Mouse (Mus musculus): ENCODE data around the gene Nek6.

- TF ChIP-seq POLR2A (IDR thresholded peaks at IDR 0.05; ENCODE audit: control insufficient read depth, extremely low read depth, insufficient read depth, low read length, poor library complexity) (no peak), CTCF (IDR thresholded peaks at IDR 0.05; ENCODE audit: borderline replicate concordance, control insufficient read depth, extremely low read depth, insufficient read depth, low read length, poor library complexity) (no peak)
Measured at GRCm38 (mm10) chr2:38518719-38519118, 7.3 kb downstream of the Nek6 start.

Data from thymus, adult 2 months (tissue).